Mouse (Mus musculus) kidney, postnatal 4 days (tissue): ENCODE measurements at regions not wholly inside any gene's neighbourhood (a gene's known extent, or its start where the extent isn't known, plus 50 kb on each side); places are given as distances from the start of the nearest gene placed in this dataset.

Experiments used
- DNase-seq, 2 experiments: peaks; one replicate each; pipeline ENCODE4 v3.0.0; 2021; ENCODE audit warnings: mixed read lengths in 2 of 2

DNA sequence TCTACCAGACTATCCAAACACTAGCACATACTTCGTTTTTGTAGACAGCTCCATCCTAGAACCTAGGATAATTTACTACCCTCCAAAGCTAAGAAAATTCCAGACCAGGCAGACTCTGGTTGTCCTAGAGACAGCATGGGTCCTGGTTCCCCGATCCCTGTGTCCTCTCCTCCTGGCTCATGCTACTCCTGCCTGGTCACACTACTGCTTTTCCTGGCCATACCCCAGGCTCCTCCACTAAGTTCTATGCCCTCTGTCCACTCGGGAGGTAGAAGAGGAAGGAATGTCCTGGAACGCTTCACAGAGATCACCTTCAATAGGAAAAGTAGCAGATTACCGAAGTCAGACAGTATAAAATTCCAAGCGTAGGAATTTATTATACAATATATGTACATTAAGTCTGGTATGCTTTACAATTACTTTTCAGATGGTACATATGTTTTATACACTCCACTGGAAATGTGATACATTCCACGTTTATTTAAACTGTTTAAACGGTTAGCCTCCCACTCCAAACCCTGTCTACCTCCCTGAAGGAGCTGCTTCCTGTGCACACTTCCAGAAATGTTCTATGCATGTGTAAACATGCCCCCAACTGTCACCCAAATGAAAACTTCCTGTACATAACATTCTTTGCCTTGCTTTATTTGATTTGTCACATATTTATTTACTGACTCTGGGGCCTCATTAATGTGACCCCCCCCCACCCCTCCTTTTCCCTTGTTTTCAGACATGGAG is 151.6 kb downstream of the Adamts15 start:
- no peak for DNase-seq

DNA sequence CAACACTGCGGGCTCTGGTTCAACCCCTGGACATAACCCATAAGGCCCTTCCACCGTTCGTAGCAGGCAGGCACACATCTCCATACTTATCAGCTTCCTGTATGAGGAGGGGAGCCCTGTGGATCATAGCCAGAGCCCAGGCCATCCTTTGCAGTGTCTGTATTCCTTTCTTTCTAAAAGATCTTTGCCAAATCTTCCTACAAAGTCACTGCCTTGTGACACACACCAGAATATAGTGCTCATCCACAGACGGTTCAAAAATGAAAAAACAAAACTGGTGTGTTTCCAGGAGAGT is 152.9 kb downstream of the Adamts15 start:
- DNase-seq: no peak

DNA sequence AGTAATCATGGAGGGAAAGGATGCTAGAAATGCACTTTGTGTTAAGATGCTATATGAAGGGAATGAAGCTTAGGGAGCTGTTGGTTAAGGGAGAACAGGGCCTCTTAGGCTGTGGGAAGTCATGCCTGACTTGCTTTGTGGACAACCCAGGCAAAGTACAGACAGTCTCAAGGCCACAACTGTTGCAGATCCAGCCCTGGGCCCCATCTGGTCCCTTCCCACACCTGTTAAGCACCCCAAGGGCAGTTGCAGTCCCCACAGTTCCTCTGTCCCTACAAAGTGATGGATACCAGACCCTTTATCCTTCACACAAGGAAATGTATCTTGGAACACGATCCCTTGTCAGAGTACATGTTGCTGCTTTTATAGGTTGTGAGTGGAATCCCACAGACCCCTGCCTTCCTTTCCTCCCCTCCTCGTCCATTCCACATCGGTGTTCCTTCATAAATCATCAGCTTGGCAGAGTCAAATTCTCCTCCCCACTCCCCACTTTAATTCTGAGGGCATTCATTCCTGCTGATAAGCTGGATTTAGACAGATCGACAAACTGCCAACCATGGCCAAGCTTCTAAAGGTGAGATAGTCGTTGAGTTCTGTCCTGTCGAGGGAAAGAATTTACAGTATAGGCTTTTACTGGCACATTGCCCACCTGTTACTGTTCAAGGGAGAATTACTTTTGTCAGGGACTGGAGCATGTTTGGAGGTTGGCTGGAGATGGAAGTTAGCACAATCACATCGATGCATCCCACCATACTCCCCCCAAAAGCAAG is 153.4 kb downstream of the Adamts15 start:
- no peak for DNase-seq

DNA sequence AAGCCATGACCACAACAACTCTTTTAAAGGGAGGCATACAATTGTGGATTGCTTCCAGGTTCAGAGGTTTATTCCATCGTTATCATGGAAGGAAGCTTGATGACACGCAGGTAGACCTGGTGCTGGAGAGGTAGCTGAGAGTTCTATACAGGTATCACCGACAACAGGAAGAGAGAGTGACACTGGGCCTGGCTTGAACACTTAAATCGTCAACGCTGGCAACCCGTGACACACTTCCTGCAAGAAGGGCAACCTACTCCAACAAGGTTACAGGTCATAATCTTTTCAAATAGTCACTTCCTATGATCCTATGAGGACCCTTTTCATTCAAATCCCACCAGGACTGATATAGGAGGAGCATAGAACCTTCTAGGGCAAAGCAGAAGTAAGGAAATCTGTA is 155.6 kb downstream of the Adamts15 start:
- no peak for DNase-seq

DNA sequence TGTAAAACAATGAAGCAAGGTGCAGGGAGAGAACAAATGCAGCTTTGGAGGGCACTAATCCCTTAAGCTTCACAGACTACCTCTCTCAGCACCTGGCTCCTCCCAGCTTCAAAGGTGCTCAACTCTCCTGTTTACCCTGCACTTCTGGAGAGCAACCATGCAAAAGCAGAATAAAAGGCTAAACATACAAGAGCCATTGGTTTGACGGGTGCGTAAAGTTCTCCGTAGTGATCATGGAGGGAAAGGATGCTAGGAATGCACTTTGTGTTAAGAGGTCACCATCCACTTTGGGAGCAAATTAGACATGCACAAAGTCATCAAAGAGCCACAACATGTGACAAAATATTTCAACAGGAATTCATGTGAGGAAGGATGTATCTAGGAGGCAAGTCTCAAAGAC is 156.1 kb downstream of the Adamts15 start:
- no peak for DNase-seq

DNA sequence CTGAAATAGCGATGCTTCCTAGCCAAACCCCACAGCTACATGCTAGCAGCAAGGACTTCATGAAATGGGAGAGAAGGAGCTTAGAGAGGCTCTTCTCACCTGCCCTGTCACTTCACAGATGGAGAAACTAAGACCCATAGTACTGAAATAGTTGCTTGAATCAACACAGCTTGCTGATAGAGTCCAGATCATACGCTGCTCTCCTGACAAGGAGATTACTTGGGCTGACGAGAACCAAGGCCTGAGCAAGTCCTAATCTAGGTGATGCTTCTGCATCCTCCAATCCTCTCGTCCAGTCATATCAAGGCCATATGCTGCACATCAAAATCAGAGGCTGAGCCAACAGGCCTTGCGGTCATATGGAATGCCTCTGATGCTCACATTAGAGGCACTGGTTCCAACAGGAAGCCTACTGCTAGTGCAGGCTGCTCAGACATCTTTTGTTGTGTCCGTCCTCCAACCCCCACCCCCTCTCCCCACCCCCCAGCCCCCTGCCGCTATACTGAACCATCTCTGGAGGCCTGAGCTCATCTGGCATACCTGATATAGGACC is 157.2 kb downstream of the Adamts15 start:
- peak; percentile 73 for DNase-seq

DNA sequence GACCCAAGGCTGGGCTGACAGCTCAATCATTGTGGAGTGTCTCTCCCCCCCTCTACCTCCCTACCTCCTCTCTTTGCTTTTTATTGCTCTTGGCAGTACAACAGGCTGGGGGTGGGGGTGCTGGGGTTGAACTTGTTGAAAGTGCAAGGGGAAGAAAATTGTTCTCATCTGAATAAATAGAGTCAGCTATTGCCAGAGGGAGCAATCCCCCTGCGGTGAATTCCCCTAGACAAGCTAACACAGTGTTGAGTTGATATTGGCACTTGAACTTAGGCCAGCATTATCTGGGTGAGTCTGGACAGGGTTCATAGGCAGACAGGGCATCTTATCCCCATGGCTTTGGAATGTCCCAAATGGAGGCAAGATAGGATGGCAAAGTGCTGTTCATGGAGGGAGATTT is 159.3 kb downstream of the Adamts15 start:
- DNase-seq: no peak

DNA sequence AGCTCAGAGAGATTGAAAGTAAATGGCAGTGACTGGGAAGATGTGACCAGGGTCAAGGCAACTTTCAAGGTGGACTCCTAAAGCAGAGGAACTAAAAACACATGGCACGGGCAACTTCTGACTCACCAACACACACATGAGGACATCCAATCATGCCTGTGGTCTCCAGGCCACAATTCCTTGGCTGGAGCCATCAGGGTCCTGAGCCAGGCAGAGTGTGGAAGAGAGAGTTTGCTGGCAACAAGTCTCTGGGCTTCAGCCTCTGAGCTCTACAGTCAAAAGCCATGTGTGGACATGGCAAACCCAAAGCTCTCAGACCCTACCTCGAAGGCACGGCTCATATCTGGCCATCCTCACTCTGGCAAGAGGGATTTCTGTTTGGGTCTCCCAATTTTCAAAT is 164.1 kb downstream of the Adamts15 start:
- DNase-seq: no peak

DNA sequence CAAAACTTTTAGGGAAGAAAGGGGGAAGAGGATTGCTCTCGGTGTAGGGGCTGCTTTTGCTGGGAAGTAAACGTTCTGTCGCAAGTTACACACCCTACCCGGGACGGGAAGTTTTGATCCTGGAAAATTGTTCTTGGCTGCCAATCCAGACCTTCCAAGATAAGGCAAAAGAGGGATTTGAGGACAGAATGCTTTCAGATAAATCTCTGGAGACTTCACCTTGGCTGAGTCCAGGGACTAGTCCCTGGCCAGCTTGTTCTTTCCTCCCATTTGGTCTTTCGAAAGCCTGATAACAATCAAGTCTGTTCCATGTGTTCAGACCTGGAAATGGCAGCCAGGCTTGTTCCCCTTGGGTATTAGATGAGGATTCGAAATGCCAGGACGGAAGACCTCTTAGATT is 164.8 kb downstream of the Adamts15 start:
- no peak for DNase-seq

DNA sequence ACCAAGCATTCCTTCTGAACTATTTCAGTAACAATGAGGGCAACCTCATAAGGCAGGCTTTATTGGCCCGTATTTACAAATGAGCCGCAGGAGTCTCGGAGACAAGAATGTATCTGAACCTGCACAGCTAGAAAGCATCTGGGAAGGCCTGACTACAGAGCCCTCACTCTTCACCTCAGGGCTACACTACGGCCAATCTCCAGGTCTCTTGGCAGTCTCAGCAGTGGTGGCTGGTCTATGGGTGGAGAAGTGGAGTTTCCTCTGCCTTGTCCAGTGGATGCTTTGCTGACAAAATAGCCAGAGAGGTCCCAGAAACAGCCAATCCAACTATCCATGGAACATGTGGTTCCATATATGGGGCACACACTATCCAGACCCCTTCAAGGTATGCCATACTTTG is 165.5 kb downstream of the Adamts15 start:
- DNase-seq: no peak

DNA sequence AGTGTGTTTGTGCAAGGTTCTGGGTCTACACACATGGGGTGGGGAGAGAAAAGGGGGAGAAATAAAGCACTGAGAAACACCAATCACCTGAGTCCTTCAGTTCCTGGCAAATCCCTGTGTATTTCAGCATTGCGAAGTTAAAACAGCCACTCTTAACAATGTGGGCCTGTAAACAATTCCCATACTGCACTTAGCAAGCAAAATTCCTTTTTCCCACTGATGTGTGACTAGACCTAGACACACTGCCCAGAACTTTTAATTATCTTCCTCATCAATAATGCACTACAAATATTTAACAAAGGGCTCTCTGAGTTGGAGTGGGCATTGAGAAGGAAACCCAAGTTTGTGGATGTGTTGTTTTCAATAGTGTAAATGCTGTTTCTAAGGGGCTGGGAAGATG is 166.7 kb downstream of the Adamts15 start:
- no peak for DNase-seq

DNA sequence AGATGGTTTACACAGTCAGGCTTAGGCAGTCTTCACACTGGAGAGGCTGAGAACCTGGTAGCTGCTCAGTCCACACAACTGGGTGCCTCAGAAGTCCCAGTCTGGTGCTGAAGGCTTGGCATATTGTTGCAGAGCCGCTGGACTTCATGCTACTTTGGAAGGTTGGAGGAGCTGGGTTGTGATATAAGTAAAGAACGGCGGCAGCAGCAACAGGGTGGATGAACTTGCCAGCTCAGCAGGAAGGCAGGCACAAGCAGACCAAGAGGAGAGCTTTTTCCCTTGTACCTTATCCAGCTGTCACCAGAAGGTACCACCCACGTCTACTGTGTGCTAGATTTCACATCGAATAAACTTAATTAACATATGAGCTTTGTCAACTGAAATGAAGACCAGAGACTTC is 167.4 kb downstream of the Adamts15 start:
- no peak for DNase-seq

DNA sequence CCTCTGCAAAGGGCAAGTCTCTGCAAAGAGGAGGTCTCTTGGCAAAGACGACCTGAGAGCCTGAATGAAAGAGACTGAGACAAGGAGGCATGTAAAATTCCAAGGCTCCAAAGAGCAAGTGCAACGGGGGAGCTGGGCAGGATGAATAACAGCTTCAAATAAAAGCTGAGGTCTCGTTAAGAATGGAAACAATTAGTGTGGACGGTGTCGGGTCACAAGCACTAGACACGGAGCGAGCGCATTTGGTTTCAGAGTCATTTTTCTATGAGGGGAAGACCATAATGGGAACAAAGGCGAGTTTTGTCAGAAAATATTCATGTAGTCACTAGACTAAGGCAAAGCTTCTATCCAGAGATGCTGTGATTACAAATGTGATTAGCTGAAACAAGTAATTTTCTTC is 178.8 kb downstream of the Adamts15 start:
- no peak for DNase-seq

DNA sequence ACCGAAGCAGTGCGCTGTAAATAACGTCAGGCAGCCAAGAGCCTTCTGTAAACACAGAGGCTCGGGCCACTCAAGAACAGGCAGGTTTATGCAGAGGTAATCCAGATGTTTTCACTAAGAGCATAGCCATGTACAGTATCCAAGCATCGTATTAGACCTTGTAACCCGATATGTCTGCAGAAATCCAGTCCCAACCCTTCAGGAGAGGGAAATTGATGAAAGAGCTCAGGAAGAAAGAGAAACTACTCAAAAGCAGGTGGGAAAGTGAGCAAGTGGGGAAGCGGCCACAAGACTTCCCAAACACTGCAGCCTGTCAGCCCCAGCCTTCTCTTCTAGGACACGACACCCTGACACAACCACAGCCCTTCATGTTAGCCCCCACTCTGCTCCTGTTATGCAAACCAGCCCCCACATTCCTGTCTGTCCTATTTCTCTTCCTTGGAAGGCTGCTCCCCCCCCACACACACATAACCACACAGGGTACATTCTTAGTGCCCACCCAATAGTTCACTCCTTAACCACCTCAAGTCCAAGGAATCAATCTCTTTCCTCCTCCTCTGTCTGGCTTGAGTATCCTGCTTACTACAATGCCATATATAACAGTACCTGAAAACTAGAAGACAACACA is 179.7 kb downstream of the Adamts15 start:
- peak; percentile 9 to 18 for DNase-seq

DNA sequence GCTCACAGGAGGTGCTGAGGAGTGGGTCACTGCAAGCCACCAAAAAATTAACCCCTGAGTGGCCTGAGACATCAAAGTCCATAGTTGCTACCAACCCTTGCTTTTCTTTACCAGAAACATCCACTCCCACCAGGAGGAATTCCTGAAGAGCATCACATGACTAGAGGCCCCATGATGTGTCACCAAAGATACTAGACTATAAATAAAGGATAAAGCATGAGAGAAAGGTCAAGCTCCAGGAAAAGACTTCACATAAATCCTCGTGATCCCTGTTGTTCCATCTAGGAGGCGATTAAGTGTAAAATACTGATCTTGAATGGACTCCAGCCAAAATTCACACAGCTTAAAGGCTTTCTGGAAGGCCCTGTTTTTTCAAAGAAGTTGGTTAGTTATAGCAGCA is 190.6 kb downstream of the Adamts15 start:
- DNase-seq: no peak

DNA sequence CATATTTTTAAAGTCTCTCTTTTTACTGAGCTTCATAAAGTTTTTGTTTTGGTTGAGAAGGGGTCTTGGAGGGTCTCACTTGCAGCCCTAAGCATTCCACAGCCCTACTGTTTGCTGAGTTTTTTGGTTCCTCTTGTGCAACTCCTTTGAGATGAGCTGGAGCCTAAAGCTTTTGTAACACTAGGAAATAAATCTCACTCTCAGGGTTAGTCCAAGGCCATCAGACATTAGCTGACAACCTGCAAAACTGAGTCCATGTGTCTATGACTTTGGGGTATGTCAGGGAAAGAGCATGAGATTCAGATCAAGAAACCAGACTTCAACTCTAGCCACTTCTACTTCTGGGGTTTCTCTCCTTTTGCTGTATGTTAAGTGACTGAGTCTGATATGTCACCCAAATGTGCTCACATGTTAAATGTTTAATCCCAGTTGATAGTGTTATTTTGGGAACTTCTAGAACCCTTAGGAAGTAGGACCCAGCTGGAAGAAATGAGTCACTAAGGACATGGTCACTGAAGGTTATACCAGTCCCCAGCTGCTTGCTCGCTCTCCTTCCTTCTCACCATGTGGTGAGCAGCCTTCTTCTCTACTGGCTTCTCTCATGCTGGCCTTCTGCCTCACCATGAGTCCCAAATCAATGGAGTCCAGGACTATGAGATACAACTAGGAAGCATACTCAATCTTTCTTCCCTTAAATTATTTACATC is 198.7 kb downstream of the Adamts15 start:
- DNase-seq: no peak

DNA sequence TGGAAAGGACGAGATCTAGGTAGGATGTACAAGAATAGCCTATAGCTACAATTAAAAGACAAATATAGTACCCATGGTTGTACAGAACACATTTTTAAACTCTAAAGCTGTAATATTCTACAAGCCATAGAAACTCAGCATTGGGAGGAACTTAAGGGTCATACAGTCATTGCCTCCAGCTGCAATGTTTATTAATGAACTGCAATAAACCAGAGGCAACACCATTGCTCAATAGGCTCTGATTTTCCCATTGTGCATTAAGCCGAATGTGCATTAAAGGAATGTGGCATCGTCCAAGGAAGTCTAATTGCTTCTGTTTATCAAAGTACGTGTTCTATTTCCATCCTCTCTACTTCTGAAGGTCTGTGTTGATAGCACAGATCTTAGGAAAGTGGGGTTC is 200.4 kb downstream of the Adamts15 start:
- DNase-seq: no peak

DNA sequence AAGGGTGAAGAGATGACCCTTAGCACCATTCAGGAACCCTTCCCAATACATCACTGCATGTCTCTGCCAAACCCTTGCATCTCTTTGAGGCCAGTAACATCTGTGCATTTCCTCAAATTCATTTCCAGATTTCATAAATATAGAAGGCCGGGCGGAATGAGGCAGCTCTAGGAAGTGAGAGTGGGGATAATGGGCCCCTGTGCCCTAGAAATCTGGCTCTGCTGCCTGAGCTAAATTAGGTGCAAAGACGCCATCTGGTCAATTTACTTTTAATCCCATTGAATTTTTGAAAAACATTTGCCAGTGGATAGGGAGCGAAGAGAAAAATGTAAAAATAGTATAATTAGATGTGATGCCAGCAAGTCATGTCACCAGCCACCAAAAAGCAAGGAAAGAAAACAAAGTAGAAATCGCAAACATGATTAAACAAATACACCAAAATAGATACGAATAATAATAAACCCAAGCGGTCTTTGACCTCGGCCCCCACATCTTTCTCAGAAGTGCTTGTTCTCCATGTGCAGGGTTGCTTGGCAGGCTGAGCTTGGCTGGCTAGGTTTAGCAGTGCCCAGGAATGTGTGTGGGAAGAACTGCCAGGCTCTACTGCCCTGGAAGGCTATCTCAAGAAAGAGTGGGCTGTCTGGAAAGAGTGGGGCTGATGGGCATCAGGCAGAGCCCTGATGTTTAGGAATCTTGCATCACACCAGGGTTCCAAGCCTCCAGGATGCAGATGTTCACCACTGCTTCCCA is 205.7 kb downstream of the Adamts15 start:
- peak in 1 of 2 experiments; percentile 5 for DNase-seq

DNA sequence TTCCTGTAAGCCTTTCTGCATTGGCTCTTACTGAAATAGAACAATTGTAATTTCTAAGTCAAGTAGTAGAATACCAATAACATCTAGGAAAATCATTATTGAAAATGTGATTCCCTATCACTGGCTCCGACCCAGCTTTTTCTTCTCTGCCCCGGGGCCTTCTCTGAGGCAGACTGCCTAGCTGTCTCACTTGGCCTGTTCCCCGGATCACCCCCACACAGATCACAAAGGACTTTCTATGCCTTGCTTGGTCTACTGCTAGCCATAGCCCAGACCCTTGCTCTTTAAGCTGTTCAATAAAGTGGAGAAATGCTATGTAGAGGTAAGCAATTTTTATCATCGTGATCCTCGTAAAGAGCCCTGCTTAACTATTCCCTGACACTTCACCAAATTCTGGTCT is 212.1 kb downstream of the Adamts15 start:
- DNase-seq: no peak

DNA sequence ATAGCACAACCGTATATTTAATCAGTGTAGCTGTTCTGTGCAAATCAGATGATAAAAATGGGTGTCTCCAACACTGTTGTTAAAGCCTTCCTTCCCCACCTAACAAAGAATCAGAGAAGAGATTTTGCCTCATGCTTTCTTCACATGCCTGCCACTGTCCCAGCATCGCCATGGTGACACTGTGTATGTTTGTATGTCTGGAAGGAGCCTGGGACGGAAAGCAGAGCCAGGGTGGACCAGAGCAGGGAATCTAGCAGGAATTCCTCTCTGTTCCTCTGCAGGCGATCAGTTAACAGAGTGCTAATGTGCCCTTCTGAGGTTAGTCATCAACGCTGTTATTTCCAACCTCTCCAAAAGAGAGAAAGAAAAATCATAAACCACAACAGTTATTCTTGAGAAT is 222.4 kb downstream of the Adamts15 start:
- DNase-seq: no peak

DNA sequence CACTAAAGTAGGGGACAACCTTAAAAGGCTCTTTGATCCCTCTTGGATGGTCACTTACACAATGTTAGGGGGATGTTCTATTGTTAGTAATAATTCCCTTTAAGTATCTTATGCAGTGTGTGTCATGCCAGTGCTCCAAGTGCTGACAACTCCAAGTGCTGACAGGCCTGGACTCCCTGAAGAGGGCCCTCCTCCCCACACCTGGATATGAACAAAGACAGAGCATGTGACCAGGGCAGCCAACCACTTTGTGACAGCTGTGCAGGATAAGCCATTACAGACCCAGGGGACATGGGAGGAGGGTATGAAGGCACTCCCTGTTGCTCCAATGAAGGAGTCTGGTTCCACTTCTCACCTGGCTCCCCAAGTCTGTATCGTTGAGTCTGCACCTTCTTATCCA is 224.7 kb downstream of the Adamts15 start:
- no peak for DNase-seq

DNA sequence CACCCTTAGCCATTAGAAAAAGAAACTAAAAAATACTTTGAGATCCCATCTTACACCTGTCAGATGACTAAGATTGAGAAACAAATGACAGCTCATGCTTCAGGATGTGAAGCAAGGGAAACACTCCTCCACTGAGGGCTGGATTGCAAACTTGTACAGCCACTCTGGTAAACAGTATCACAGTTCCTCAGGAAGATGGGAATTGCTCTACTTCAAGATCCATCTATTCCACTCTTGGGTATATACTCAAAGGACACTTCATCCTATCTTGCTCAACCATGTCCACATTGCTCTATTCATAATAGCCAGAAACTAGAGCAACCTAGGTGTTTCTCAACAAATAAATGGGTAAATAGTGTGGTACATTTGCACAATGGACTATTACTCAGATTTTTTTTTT is 241.2 kb downstream of the Snx19 start:
- no peak for DNase-seq

DNA sequence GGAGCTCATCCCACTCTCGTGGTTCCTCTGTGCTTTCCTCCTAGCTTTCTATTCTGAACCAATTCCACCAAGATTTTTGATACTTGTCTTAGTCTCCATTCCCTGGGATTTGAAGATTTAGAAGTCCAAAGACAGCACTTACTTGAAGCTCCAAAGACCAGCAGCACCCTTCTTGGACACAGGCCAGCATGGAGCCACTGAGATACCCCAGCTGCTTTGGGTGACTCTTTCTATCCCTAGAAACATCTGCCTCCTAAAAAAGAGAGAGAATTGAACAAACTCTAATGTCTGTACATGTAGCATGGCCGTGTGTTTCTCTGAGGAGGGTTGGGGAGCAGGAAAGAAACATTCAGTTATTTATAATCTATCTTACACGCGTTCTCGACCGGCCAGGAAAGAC is 235.5 kb downstream of the Snx19 start:
- DNase-seq: peak; percentile 54 to 59
